Mouse (Mus musculus) MEL (cell line): Measurements from ENCODE around the gene Zfp174.

Experiments used
- CHD2 ChIP-seq: IDR thresholded peaks from 2 replicates; pipeline ENCODE4 v1.6.1; 2011; ENCODE audit warnings: low read length, improper control_type of control experiment
- CTCF ChIP-seq, 3 experiments: IDR thresholded peaks in 2 of 3; conservative IDR thresholded peaks in 1 of 3; 2 replicates each; pipeline ENCODE4 v1.5.1; 2011 to 2012; ENCODE audit warnings: low read length in 3 of 3, low read depth in 2 of 3, mild to moderate bottlenecking in 2 of 3, improper control_type of control experiment in 1 of 3, inconsistent platforms in 1 of 3, mixed read lengths in 1 of 3, moderate library complexity in 1 of 3; ENCODE audit not compliant: control insufficient read depth in 1 of 3, insufficient read depth in 1 of 3, poor library complexity in 1 of 3, severe bottlenecking in 1 of 3
- E2F4 ChIP-seq: IDR thresholded peaks from 2 replicates; pipeline ENCODE4 v1.6.1; 2011; ENCODE audit warnings: low read depth, low read length, improper control_type of control experiment, borderline replicate concordance
- EP300 ChIP-seq, 2 experiments: IDR thresholded peaks; 2 replicates each; pipeline ENCODE4 v1.6.1; 2011; ENCODE audit warnings: improper control_type of control experiment in 2 of 2, low read length in 2 of 2, low read depth in 1 of 2, mild to moderate bottlenecking in 1 of 2
- ETS1 ChIP-seq: IDR thresholded peaks from 2 replicates; pipeline ENCODE4 v1.6.1; 2012; ENCODE audit warnings: low read depth, mild to moderate bottlenecking, inconsistent platforms, low read length, improper control_type of control experiment, moderate library complexity
- GATA1 ChIP-seq: IDR thresholded peaks from 2 replicates; pipeline ENCODE4 v1.6.1; 2011; ENCODE audit warnings: low read depth, low read length, improper control_type of control experiment
- POLR2A ChIP-seq, 2 experiments: IDR thresholded peaks; 2 replicates each; pipeline ENCODE4 v1.6.1; 2011 to 2012; ENCODE audit warnings: low read length in 2 of 2, mild to moderate bottlenecking in 2 of 2, control low read depth in 1 of 2, improper control_type of control experiment in 1 of 2, low read depth in 1 of 2, moderate library complexity in 1 of 2; ENCODE audit not compliant: control insufficient read depth in 1 of 2, insufficient read depth in 1 of 2, poor library complexity in 1 of 2
- RAD21 ChIP-seq: IDR thresholded peaks from 2 replicates; pipeline ENCODE4 v1.6.1; 2011; ENCODE audit warnings: mild to moderate bottlenecking, low read depth, low read length, improper control_type of control experiment
- TBP ChIP-seq: IDR thresholded peaks from 2 replicates; pipeline ENCODE4 v1.8.0; 2011; ENCODE audit warnings: low read depth, low read length, improper control_type of control experiment

- TF ChIP-seq CTCF (IDR thresholded peaks at IDR 0.05 in 2 of 3, conservative IDR thresholded peaks at IDR 0.05 in 1 of 3; ENCODE audit: control insufficient read depth in 1 of 3, insufficient read depth in 1 of 3, low read depth in 2 of 3, low read length in 3 of 3, poor library complexity in 1 of 3, severe bottlenecking in 1 of 3) (no peak), GATA1 (no peak), RAD21 (no peak), ETS1 (no peak), CHD2 (no peak), POLR2A (IDR thresholded peaks at IDR 0.05; ENCODE audit: control insufficient read depth in 1 of 2, insufficient read depth in 1 of 2, low read depth in 1 of 2, low read length in 2 of 2, poor library complexity in 1 of 2) (no peak), EP300 (IDR thresholded peaks at IDR 0.05; ENCODE audit: low read depth in 1 of 2, low read length in 2 of 2) (no peak), E2F4 (no peak), TBP (no peak)
Observed at GRCm38 (mm10) chr16:3885065-3885670, 38.1 kb downstream of the Zfp174 start.
